Mouse (Mus musculus): ENCODE results near the gene Bach1.

Bach1 gene

GRCm38 (mm10) chr16:87712986-87713693 is 14.4 kb downstream of the Bach1 start:
- DNase-seq (ENCODE audit: low read depth, low spot score), result peak; percentile 72

DNA sequence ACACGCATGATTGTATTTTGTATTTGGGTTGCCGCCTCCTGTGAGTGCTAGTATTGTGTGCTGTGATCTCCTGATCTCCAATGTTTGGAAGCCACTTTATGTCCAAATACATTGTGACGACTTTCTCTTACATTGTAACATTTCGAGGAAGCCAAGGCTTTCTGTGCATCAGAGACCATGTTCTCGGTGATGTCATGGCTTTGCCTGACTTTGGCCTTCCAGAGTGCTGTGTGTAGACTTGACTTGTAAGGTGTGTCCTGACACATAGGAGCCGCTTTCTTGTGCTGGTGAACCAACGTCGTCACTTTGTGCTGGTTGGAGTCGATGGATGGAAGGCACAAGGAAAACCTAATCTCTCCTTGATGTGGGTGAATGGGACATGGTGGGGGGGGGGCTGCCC is 15.8 kb downstream of the Bach1 start:
- DNase-seq (ENCODE audit: low read depth, low spot score), result no peak

DNA sequence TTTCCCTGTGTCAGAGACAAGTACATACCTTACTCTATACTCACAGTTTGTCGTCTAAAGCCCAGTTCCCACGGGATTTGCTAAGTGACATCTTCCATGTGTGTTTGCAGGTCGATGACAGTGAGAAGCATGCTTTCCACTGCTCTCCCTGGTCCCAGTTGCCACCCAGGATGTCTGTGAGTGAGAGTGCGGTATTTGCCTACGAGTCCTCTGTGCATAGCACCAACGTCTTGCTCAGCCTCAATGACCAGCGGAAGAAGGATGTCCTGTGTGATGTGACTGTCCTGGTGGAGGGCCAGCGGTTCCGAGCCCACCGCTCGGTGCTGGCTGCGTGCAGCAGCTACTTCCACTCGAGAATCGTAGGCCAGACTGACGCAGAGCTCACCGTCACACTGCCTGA is 16.5 kb downstream of the Bach1 start:
- no peak for DNase-seq (ENCODE audit: low read depth, low spot score)

- DNase-seq (ENCODE audit: low read depth, low spot score), result no peak
Observed at GRCm38 (mm10) chr16:87716269-87716668, 17.5 kb downstream of the Bach1 start.

DNA sequence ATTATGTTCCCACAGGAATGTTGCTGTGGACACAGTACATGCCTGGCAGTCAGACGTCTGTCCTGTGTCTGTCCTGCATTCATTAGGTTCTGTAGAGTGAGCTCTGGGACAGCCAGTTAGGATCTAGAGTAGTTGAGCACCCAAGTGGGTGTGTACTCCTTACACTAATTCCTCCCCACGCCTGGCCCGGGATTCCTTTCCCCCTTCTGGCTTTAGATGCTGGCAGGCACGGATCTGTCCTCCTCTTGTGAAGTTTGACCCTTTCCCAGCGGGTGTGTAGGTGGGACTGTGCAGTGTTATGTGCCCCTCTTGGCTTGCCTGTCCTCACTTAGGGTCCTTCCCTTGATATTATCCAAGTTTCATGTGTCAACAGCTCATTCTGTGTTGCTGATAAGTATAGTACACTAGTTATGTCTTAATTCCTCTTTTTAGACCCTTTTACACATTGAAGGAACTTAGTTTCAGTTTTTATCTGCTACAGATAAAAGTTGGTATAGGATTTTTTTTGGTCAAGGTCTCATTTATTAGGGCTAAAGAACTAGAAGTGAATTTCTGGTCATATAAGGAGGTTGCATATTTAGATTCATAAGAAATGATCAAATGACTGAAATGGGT is 18.4 kb downstream of the Bach1 start:
- no peak for DNase-seq (ENCODE audit: low read depth, low spot score)

- DNase-seq (ENCODE audit: low read depth, low spot score), result no peak
Observed at GRCm38 (mm10) chr16:87719071-87719470, 20.3 kb downstream of the Bach1 start.

GRCm38 (mm10) chr16:87719688-87720283 is 21.0 kb downstream of the Bach1 start:
- DNase-seq (ENCODE audit: low read depth, low spot score), result no peak

DNA sequence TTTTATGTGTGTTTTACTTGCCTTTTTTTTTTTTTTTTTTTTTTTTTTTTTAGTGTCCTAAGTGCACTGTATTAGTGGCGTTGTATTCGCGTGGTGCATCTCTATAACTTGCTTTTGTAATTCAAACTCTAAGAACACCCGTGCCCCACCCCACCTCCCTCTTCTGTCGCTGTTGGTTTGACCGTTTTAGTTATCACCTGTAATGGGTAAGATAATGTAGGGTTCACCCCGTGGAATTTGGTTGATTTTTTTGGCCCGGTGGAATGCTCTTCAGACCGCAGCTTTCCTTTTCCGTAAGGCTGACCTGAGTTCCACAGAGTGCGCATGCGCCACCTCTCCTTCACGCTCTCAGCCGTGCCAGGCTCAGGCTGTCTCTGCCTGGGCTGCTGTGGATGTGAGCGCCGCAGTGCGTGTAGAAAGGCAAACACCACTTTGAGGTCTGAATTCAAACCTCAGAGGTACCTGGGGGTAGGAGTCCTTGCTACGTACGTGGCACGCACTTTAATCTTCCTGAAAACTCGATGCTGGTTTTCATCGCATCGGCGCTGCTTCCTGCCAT is 22.2 kb downstream of the Bach1 start:
- no peak for DNase-seq (ENCODE audit: low read depth, low spot score)

GRCm38 (mm10) chr16:87722857-87723256 is 24.1 kb downstream of the Bach1 start:
- no peak for DNase-seq (ENCODE audit: low read depth, low spot score)

- DNase-seq (ENCODE audit: low read depth, low spot score), result peak; percentile 59
Observed at GRCm38 (mm10) chr16:87723479-87723878, 24.7 kb downstream of the Bach1 start.

DNA sequence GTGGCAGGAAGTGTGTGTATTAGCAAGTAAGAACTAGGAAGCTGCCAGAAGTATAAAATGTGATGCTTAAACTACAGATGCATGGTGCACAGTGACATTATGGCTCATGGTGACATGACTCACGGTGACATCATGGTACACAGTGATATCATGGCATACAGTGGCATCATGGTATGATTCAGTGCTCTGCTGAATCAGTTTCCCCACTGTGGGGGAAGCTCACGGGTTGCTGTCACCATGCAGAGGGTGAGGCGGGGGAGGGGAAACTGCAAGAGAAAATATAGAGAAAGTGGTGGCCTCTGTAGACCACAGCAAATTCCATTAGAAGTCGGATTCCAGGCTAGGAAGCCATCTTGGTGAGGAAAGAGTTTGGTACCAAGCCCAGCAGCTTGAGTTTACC is 26.1 kb downstream of the Bach1 start:
- DNase-seq (ENCODE audit: low read depth, low spot score), result peak; percentile 46

- no peak for DNase-seq (ENCODE audit: low read depth, low spot score)
Observed at GRCm38 (mm10) chr16:87725241-87725640, 26.5 kb downstream of the Bach1 start.

- DNase-seq (ENCODE audit: low read depth, low spot score), result peak; percentile 58
Observed at GRCm38 (mm10) chr16:87725963-87726362, 27.2 kb downstream of the Bach1 start.

DNA sequence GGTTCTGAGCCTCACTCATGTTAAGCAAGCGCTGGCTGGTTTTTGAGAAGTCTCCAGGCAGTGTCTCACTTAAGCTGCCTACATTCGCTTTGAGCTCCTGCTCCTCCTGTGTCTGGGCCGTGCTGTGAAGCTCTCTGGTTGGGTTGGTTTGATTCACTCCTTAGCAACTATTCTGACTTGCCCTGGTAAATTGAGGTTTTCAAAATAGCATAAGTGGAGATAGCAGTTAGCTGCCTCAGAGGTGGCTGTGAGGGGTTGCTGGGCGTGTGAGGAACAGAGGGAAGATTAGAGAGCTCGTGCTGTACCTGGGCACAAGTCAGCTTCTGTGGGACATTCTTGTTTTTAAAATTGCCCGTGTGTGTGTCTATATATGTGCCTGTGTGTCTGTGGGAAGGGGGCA is 27.6 kb downstream of the Bach1 start:
- no peak for DNase-seq (ENCODE audit: low read depth, low spot score)

- no peak for DNase-seq (ENCODE audit: low read depth, low spot score)
Observed at GRCm38 (mm10) chr16:87727250-87727649, 28.5 kb downstream of the Bach1 start.

DNA sequence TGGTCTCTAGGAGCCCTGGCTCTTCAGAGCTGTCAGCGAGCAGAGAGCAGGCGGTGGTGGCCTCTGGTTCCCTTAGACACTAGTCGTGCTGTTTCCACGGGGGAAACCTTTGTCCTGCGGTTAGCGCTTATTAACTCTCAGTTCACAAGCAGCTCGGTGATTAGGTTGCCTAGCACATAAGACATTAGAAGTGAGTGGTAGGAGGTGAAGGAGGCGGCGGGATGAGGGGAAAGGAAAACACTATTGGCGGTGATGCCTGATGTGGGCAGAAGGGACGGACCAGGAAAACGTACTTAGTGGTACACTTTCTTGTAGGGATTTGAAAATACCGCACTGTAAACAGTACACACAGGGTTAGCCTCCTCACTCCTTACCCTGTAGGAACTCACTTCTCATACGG is 29.2 kb downstream of the Bach1 start:
- no peak for DNase-seq (ENCODE audit: low read depth, low spot score)

- no peak for DNase-seq (ENCODE audit: low read depth, low spot score)
Observed at GRCm38 (mm10) chr16:87728703-87729102, 30.0 kb downstream of the Bach1 start.

- no peak for DNase-seq (ENCODE audit: low read depth, low spot score)
Observed at GRCm38 (mm10) chr16:87729469-87729868, 30.7 kb downstream of the Bach1 start.

DNA sequence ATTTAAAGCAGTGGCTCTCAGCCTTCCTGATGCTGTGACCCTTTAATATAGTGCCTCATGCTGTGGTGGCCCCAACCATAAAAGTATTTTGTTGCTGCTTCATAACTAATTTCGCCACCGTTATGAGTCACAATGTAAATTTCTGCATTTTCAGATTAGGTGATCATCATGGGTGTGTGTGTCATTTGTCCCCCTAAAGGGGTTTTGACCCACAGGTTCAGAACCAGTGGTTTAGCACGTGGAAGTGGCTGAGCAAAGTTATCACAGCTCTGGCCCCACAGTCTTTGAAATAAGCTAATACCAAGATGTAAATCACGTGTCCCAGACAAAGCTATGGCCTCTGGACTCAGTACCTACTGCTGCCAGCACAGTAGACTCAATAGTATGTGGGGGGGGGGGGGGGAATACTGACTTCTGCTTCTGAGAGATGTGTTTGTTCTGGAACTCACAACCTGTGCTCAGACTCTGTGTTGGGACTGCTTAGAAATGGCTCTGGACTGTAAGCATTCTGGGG is 36.2 kb downstream of the Bach1 start:
- DNase-seq (ENCODE audit: low read depth, low spot score), result no peak

DNA sequence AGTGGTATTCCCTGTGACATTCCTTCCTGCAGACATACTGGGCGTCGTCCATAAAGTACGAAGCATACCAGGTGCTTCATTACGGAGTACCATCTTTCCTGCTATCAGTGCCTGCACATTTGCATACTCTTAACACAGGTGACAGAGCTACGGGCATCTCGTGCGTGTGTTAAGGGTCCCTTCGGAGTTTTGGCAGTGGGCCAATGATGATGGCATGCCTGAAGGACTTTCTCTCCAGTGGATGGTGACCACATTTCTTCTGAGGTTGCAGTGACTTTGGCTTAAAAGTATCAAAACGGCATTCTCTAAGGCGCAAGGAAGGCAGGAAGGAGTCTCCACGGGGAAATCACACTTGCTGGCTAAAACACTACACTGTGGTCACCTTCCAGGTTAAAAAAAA is 37.4 kb downstream of the Bach1 start:
- no peak for DNase-seq (ENCODE audit: low read depth, low spot score)

GRCm38 (mm10) chr16:87737296-87737695 is 38.6 kb downstream of the Bach1 start:
- DNase-seq (ENCODE audit: low read depth, low spot score), result no peak

DNA sequence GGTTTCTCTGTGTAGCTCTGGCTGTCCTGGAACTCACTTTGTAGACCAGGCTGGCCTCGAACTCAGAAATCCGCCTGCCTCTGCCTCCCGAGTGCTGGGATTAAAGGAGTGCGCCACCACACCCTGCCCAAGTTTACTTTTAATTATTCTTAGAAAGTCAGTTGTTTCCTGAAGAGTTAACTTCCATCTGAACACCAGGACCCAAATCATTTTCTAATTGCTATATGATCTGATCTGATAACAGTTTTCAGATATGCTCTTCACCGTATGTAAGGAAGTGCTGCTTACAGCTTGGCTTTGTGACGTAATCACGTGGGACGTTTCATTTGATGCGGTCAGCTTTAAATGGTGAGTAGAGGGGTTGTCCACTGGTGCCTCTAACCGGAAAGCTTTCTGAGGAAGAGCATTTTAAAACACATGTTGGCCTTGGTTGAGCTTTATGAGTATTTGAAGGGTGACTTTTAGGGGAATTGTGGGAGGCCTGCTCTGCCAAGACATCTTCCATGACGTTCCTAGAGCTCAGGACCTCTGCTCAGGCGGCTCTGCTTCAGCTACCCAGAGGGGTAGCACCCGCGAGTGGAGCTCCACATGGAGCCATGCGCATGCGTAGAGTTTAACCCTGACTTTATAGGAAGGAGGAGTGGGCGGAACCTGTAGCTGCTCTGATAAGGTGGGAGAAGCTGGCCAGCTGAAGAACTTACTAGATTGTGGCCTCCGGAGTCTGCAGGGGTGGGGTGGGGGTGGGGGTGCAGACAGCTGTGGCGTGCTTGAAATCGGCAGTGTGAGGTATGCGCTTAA is 39.3 kb downstream of the Bach1 start:
- DNase-seq (ENCODE audit: low read depth, low spot score), result no peak

Measured in CD4-positive helper T cell, adult 2 months (primary cell).